17 mouse cellular contexts compared by ENCODE assay signal in the genomic region with DNA sequence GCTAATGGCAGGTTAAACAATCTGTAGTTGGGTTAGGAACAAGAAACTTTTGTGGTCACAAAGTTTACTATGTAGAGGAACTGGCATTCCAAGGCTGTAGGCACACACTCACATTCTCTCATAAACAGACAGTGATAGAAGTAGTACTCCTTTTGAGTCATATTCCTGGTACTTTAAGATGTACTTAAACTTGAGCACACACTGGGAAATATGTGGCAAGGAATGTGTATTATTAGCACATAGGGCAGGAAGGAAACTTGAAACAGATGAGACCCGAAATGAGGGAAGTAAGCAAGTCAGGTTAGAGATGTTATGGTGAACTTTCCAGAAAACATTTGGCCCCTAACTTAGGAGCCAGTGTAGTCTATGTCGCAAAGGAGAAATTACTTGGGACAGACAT.
"Had no signal": no experiment of that assay in that cellular context is flagged by ENCODE, and none has a peak within 500 bp of the region (broad histone marks: within the 10 kb centered on the region; RNA-seq: fewer than 3 reads in every experiment).

No protein-coding gene starts in this region.

- H3K4me3 ChIP-seq: liver, embryonic 12.5 days; liver, embryonic 15.5 days; midbrain, embryonic 12.5 days; midbrain, embryonic 15.5 days; neural tube, embryonic 12.5 days; neural tube, embryonic 15.5 days had no signal

- H3K9ac ChIP-seq: liver, embryonic 12.5 days; liver, embryonic 15.5 days; midbrain, embryonic 12.5 days; midbrain, embryonic 15.5 days; neural tube, embryonic 12.5 days; neural tube, embryonic 15.5 days had no signal

- H3K4me1 ChIP-seq: liver, embryonic 12.5 days; midbrain, embryonic 12.5 days; midbrain, embryonic 15.5 days; neural tube, embryonic 12.5 days; neural tube, embryonic 15.5 days had no signal

- DNase-seq: kidney, adult 18-20 months; kidney, adult 9 months; kidney, postnatal 14 days; kidney, postnatal 4 days; lung, adult 2 months; right cerebral cortex, adult 18-20 months; right cerebral cortex, postnatal 14 days; thymus, adult 2 months; thymus, postnatal 14 days; thymus, postnatal 4 days had no signal

- H3K36me3 ChIP-seq: liver, embryonic 12.5 days; liver, embryonic 15.5 days; midbrain, embryonic 12.5 days; midbrain, embryonic 15.5 days; neural tube, embryonic 12.5 days; neural tube, embryonic 15.5 days had no signal

- ATAC-seq: liver, embryonic 12.5 days; midbrain, embryonic 15.5 days had no signal

- H3K4me2 ChIP-seq: liver, embryonic 12.5 days; liver, embryonic 15.5 days; midbrain, embryonic 12.5 days; midbrain, embryonic 15.5 days; neural tube, embryonic 12.5 days; neural tube, embryonic 15.5 days had no signal

- H3K9me3 ChIP-seq: liver, embryonic 12.5 days; liver, embryonic 15.5 days; midbrain, embryonic 12.5 days; midbrain, embryonic 15.5 days; neural tube, embryonic 12.5 days; neural tube, embryonic 15.5 days had no signal

- H3K27me3 ChIP-seq: liver, embryonic 15.5 days had no signal

- H3K27ac ChIP-seq: liver, embryonic 12.5 days; liver, embryonic 15.5 days; midbrain, embryonic 12.5 days; midbrain, embryonic 15.5 days; neural tube, embryonic 12.5 days; neural tube, embryonic 15.5 days; stomach, postnatal 0 days had no signal
